Mouse (Mus musculus) embryonic fibroblast, embryonic 13.5 days (primary cell): ENCODE measurements around the gene Lrp4. TPM values are rescaled to one million over a fixed set of nuclear protein-coding genes. Genes with fewer than 3 reads are reported as not detected.

ENCODE experiments used
- H3K27ac ChIP-seq: 2 replicates; pipeline ENCODE4 v1.5.1; 2012; ENCODE audit warnings: low read length, control low read depth, inconsistent platforms; ENCODE audit not compliant: insufficient read depth
- H3K4me1 ChIP-seq: 2 replicates; pipeline ENCODE4 v1.6.1; 2011; ENCODE audit warnings: low read length; ENCODE audit not compliant: control insufficient read depth, insufficient read depth
- H3K4me3 ChIP-seq: 2 replicates; pipeline ENCODE4 v1.5.1; 2011; ENCODE audit warnings: mild to moderate bottlenecking, control low read depth, low read length; ENCODE audit not compliant: insufficient read depth
- CTCF ChIP-seq: IDR thresholded peaks from 2 replicates; pipeline ENCODE4 v1.5.1; 2011; ENCODE audit warnings: mild to moderate bottlenecking, control low read depth, low read length, moderate library complexity, borderline replicate concordance; ENCODE audit not compliant: insufficient read depth
- POLR2A ChIP-seq: IDR thresholded peaks from 2 replicates; pipeline ENCODE4 v1.6.1; 2011; ENCODE audit warnings: low read depth, mild to moderate bottlenecking, control low read depth, low read length, moderate library complexity
- polyA plus RNA-seq: library from polyadenylated mRNA; stranded (reverse); fragments of >200 nt; gene quantifications from 2 replicates; pipeline ENCODE4 v1.2.4, GENCODE M21; 2011; ENCODE audit warnings: low read depth; ENCODE audit not compliant: missing spikeins, insufficient read length

Gene Lrp4
- polyA plus RNA-seq, 1 experiment = 7.0 TPM

- no peak overlapping the region for H3K4me3 ChIP-seq
- H3K4me1 ChIP-seq = no peaks in the 10 kb centered on the region
- no peak overlapping the region for H3K27ac ChIP-seq
- TF ChIP-seq POLR2A (no peak), CTCF (no peak)
Observed at GRCm38 (mm10) chr2:91452658-91453057, 4.7 kb upstream of the Lrp4 start.

- TF ChIP-seq CTCF = no peak
- no peak for TF ChIP-seq POLR2A
- H3K4me3 ChIP-seq = no peak overlapping the region
- H3K4me1 ChIP-seq = no peaks in the 10 kb centered on the region
- no peak overlapping the region for H3K27ac ChIP-seq
Observed at GRCm38 (mm10) chr2:91453231-91454075, 3.9 kb upstream of the Lrp4 start.

DNA sequence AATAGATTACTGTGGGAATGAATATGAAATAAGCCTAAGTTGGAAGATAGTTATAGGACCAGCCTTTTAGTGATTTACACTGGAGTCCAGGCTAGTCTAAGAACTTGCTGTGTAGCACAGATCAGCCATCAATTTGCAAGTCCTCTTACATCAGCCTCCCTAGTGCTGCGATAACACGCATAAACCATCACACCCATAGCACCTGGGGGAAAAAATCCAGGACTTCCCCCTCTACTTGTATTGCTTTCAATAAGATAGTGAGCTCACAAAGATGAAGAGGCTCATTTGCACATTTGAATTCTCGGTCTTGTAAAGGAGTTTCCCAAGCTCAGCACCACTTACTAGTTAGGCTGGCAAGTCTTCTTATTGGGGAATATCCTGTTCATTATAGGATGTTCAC, 2.9 kb upstream of the Lrp4 start:
- H3K4me3 ChIP-seq = no peak overlapping the region
- no peaks in the 10 kb centered on the region for H3K4me1 ChIP-seq
- H3K27ac ChIP-seq = no peak overlapping the region
- TF ChIP-seq POLR2A (no peak), CTCF (no peak)

- H3K4me3 ChIP-seq = no peak overlapping the region
- no peak for TF ChIP-seq POLR2A
- no peak for TF ChIP-seq CTCF
- no peaks in the 10 kb centered on the region for H3K4me1 ChIP-seq
- H3K27ac ChIP-seq = no peak overlapping the region
Observed at GRCm38 (mm10) chr2:91455826-91456225, 1.5 kb upstream of the Lrp4 start.

- no peaks in the 10 kb centered on the region for H3K4me1 ChIP-seq
- no peak overlapping the region for H3K27ac ChIP-seq
- no peak overlapping the region for H3K4me3 ChIP-seq
- TF ChIP-seq POLR2A (no peak), CTCF (no peak)
Observed at GRCm38 (mm10) chr2:91456491-91457100, 715 bp upstream of the Lrp4 start.

DNA sequence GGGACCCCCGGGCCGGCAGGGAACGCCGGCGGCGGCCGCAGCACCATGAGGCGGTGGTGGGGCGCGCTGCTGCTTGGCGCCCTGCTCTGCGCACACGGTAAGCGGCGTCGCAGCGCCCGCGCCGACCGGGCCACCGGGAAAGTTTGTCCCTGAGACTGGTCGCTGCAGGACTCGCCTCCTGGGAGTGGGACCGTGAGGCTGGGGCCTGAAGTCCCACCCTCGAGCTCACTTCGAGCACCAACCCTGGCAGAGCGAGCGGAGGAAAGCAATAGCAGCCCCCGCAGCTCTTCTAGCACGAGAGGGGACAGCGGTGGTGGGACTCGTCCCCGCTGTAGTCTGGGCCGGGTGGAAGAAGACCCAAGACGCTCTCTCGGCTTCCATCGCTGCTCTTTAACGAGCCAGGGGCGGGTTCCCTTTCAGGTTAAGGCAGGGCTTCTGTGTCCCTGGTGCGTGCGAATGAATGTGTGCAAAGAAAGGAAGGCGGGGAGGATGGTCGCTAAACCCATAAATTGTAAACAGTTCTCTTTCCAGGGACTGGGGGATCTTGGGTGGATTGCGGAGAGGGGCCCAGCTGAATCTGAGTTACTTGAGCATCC, 443 bp downstream of the Lrp4 start:
- no peaks in the 10 kb centered on the region for H3K4me1 ChIP-seq

DNA sequence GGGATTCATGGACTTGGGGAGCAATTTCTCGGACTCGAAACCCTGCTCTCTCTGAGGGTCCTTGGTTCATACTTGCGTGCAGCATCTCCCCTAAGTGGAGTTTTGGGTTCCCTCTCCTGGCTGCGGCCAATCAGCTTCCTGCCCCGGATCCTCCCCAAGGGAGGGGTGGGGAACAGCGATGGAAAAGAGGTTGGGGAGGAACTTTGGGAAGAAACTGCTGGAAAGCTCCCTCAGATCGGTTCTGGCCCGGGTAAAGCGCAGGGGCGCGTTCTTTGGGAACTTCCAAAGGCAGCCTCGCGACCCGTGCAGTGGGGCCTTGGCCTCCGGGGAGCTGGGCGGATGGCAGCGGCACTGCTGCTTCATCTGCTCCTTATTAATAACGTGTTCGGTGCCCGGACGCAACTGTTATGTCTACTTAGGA, 951 bp downstream of the Lrp4 start:
- Histone ChIP-seq H3K4me1 (no peaks in the 10 kb centered on the region), H3K4me3 (peak overlapping the region; percentile 54), H3K27ac (no peak overlapping the region)
- peak; percentile 44; the same call in 1 of the 2 replicates for TF ChIP-seq POLR2A
- no peak for TF ChIP-seq CTCF

More for the DNA sequence above, 443 bp downstream of the Lrp4 start:
- no peak for TF ChIP-seq CTCF
- TF ChIP-seq POLR2A = no peak
- Histone ChIP-seq H3K4me3 (peak overlapping the region; percentile 54), H3K27ac (no peak overlapping the region)

- no peak for TF ChIP-seq CTCF
- TF ChIP-seq POLR2A = no peak
Observed at GRCm38 (mm10) chr2:91458673-91459391, 1.5 kb downstream of the Lrp4 start.

DNA sequence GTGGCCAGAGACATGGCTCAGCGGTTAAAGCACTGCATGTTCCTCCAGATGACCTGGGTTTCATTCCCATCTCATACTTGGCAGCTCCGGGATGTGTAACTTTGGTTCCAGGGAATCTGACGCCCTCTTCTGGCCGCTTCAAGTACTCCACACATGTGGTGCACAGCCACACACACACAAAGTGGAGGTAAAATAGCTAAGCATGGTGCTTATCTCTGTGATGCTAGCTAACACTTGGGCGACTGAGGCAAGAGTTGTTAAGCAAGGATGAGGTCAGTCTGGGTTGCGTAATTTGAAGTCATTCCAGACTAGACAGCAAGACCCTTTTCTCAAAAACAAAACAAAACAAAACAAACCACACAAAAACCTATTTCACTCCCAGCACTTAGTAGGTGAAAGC, 2.8 kb downstream of the Lrp4 start:
- Histone ChIP-seq H3K4me1 (no peaks in the 10 kb centered on the region), H3K27ac (no peak overlapping the region), H3K4me3 (no peak overlapping the region)
- no peak for TF ChIP-seq CTCF
- no peak for TF ChIP-seq POLR2A

More at GRCm38 (mm10) chr2:91458673-91459391, 1.5 kb downstream of the Lrp4 start:
- no peak overlapping the region for H3K27ac ChIP-seq
- no peaks in the 10 kb centered on the region for H3K4me1 ChIP-seq
- peak overlapping the region; percentile 54 for H3K4me3 ChIP-seq

- no peak for TF ChIP-seq POLR2A
- TF ChIP-seq CTCF = no peak
- Histone ChIP-seq H3K27ac (no peak overlapping the region), H3K4me3 (no peak overlapping the region), H3K4me1 (no peaks in the 10 kb centered on the region)
Observed at GRCm38 (mm10) chr2:91460771-91461170, 3.5 kb downstream of the Lrp4 start.
